Mouse (Mus musculus) ES-E14 (cell line): Measurements from ENCODE around the gene Grip1.

Experiments used
- CHD2 ChIP-seq: IDR thresholded peaks from 2 replicates; pipeline ENCODE4 v1.6.1; 2014; ENCODE audit warnings: mild to moderate bottlenecking, low read depth, low read length, inconsistent platforms
- HCFC1 ChIP-seq: IDR thresholded peaks from 2 replicates; pipeline ENCODE4 v1.6.1; 2012; ENCODE audit warnings: low read length, inconsistent platforms, borderline replicate concordance; ENCODE audit not compliant: insufficient read depth
- MAFK ChIP-seq: IDR thresholded peaks from 2 replicates; pipeline ENCODE4 v1.6.1; 2014; ENCODE audit warnings: mild to moderate bottlenecking, low read depth, low read length, inconsistent platforms; ENCODE audit not compliant: insufficient read depth
- ZC3H11A ChIP-seq: IDR thresholded peaks from 2 replicates; pipeline ENCODE4 v1.6.1; 2012; ENCODE audit warnings: low read depth, mild to moderate bottlenecking, inconsistent platforms, low read length, borderline replicate concordance
- ZNF384 ChIP-seq: IDR thresholded peaks from 2 replicates; pipeline ENCODE4 v1.6.1; 2012; ENCODE audit warnings: low read depth, low read length, inconsistent platforms

DNA sequence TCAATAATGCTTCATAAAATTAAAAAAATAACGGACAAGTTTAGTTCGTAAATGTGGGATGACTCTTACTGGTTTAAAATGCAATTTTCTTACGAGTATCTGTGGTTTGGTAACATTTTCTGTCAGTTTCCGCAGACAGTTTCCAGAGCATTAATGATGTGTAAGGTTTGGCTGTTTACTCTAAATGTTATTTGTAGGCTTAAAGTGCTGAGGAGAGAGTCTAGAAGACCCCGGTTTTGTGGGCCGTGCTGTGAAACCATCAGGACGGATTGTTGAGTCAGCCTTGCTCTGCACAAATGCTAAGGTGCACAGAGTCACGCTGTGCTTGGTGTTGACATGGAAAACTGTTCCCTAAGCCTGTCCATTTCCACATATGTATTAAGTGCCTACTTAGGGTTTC, 41.7 kb downstream of the Grip1 start:
- TF ChIP-seq ZNF384, result no peak
- no peak for TF ChIP-seq CHD2
- no peak for TF ChIP-seq MAFK
- TF ChIP-seq ZC3H11A, result no peak
- no peak for TF ChIP-seq HCFC1
